Mouse (Mus musculus): Measurements from ENCODE around the gene Tbx3. TPM values are rescaled to one million over a fixed set of nuclear protein-coding genes. Genes with fewer than 3 reads are reported as not detected.

Tbx3 gene
- polyA plus RNA-seq, 1 experiment from 2014 or later = 6.8 TPM

GRCm38 (mm10) chr5:119662731-119663130 is 7.7 kb upstream of the Tbx3 start:
- no peak for TF ChIP-seq CTCF (IDR thresholded peaks at IDR 0.05; ENCODE audit: low read depth)
- no peak for TF ChIP-seq EP300 (optimal IDR thresholded peaks at IDR 0.05)
- Histone ChIP-seq H3K4me3 (ENCODE audit: low read depth, low read length) (no peak overlapping the region), H3K27ac (replicated peaks) (no peak overlapping the region), H3K27me3 (ENCODE audit: control insufficient read depth, insufficient read depth, low read length) (peaks cover 25% of the 10 kb centered on the region; the same call in 1 of the 2 replicates), H3K4me2 (replicated peaks; ENCODE audit: low read depth) (no peak overlapping the region), H3K36me3 (ENCODE audit: control insufficient read depth, insufficient read depth, low read length) (no peaks in the 10 kb centered on the region), H3K4me1 (replicated peaks; ENCODE audit: control insufficient read depth, insufficient read depth) (no peaks in the 10 kb centered on the region), H3K9ac (ENCODE audit: low read length) (no peak overlapping the region), H3K9me3 (ENCODE audit: control insufficient read depth, low read length) (no peaks in the 10 kb centered on the region)
- no peak for DNase-seq (ENCODE audit: low spot score)
- WGBS = 13% methylated on average over 11 of the region's 12 CpGs
- ATAC-seq (ENCODE audit: low FRiP score, low TSS enrichment) = no peak

DNA sequence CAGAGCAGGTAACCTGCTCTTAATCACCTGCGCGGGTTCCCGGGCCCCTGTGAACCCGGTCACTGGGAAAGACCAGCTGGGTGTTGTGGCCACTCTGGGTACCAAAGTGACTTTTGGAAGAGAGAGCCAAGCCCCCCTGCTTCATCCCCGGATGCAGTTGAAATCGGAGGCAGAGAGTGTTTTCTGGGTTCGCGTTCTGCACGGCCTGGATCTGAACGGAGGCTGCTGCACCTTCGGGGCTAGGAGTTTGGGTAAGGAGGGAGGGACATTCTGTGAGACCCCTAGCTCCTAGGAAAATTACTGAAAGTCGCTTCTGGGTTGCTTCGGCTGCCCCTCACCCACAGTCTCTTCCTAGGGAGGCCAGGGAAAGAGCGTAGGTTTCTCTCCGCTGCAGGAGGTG is 7.2 kb upstream of the Tbx3 start:
- no peak for DNase-seq (ENCODE audit: low spot score)
- Histone ChIP-seq H3K27ac (replicated peaks) (no peak overlapping the region), H3K9ac (ENCODE audit: low read length) (no peak overlapping the region), H3K27me3 (ENCODE audit: control insufficient read depth, insufficient read depth, low read length) (peaks cover 29% of the 10 kb centered on the region; the same call in 1 of the 2 replicates), H3K9me3 (ENCODE audit: control insufficient read depth, low read length) (no peaks in the 10 kb centered on the region), H3K4me3 (ENCODE audit: low read depth, low read length) (no peak overlapping the region), H3K36me3 (ENCODE audit: control insufficient read depth, insufficient read depth, low read length) (no peaks in the 10 kb centered on the region), H3K4me1 (replicated peaks; ENCODE audit: control insufficient read depth, insufficient read depth) (no peaks in the 10 kb centered on the region), H3K4me2 (replicated peaks; ENCODE audit: low read depth) (no peak overlapping the region)
- WGBS = 10% methylated on average over 15 of the region's 15 CpGs
- TF ChIP-seq CTCF (IDR thresholded peaks at IDR 0.05; ENCODE audit: low read depth) = no peak
- TF ChIP-seq EP300 (optimal IDR thresholded peaks at IDR 0.05) = no peak
- ATAC-seq (ENCODE audit: low FRiP score, low TSS enrichment) = no peak

- H3K4me2 ChIP-seq (replicated peaks; ENCODE audit: low read depth) = no peak overlapping the region
- 20% methylated on average over 5 of the region's 5 CpGs for WGBS
Observed at GRCm38 (mm10) chr5:119663747-119664146, 6.7 kb upstream of the Tbx3 start.

DNA sequence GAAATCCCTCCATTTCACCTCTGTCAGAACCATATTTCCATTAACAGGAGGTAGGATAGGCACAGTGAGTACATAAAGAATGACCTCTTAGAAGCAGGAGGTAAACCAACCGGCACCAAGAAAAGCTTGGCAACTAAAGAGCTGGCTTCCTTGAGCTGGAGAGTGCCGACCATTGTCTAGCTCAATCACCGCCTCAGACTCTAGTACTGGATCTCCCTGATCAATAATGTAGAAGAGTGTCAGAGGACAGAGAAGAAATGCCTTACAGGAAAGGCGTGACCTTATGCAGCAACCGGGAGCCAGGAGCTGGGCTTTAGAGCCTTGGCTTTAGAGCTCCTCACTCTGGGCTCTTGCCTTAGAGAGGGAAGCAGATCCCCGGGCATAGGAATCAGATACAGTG is 4.7 kb upstream of the Tbx3 start:
- Histone ChIP-seq H3K36me3 (ENCODE audit: control insufficient read depth, insufficient read depth, low read length) (no peaks in the 10 kb centered on the region), H3K27me3 (ENCODE audit: control insufficient read depth, insufficient read depth, low read length) (peaks cover 25% of the 10 kb centered on the region; the same call in 1 of the 2 replicates), H3K27ac (replicated peaks) (no peak overlapping the region), H3K4me1 (replicated peaks; ENCODE audit: control insufficient read depth, insufficient read depth) (no peaks in the 10 kb centered on the region; the same call in 1 of the 2 replicates), H3K9me3 (ENCODE audit: control insufficient read depth, low read length) (no peaks in the 10 kb centered on the region), H3K4me2 (replicated peaks; ENCODE audit: low read depth) (no peak overlapping the region), H3K9ac (ENCODE audit: low read length) (no peak overlapping the region), H3K4me3 (ENCODE audit: low read depth, low read length) (no peak overlapping the region)
- WGBS = 32% methylated on average over 6 of the region's 6 CpGs
- DNase-seq (ENCODE audit: low spot score) (no peak), ATAC-seq (ENCODE audit: low FRiP score, low TSS enrichment) (no peak)
- TF ChIP-seq EP300 (optimal IDR thresholded peaks at IDR 0.05) (no peak), CTCF (IDR thresholded peaks at IDR 0.05; ENCODE audit: low read depth) (no peak)

More at GRCm38 (mm10) chr5:119663747-119664146, 6.7 kb upstream of the Tbx3 start:
- H3K36me3 ChIP-seq (ENCODE audit: control insufficient read depth, insufficient read depth, low read length) = no peaks in the 10 kb centered on the region
- no peak for ATAC-seq (ENCODE audit: low FRiP score, low TSS enrichment)
- no peaks in the 10 kb centered on the region for H3K4me1 ChIP-seq (replicated peaks; ENCODE audit: control insufficient read depth, insufficient read depth)
- H3K9me3 ChIP-seq (ENCODE audit: control insufficient read depth, low read length) = no peaks in the 10 kb centered on the region
- no peak overlapping the region for H3K9ac ChIP-seq (ENCODE audit: low read length)
- no peak overlapping the region for H3K27ac ChIP-seq (replicated peaks)
- no peak overlapping the region for H3K4me3 ChIP-seq (ENCODE audit: low read depth, low read length)
- TF ChIP-seq EP300 (optimal IDR thresholded peaks at IDR 0.05) = no peak
- TF ChIP-seq CTCF (IDR thresholded peaks at IDR 0.05; ENCODE audit: low read depth) = no peak
- H3K27me3 ChIP-seq (ENCODE audit: control insufficient read depth, insufficient read depth, low read length) = peaks cover 27% of the 10 kb centered on the region; the same call in 1 of the 2 replicates
- no peak for DNase-seq (ENCODE audit: low spot score)

GRCm38 (mm10) chr5:119667356-119667940 is 3.0 kb upstream of the Tbx3 start:
- ATAC-seq (ENCODE audit: low FRiP score, low TSS enrichment) (no peak), DNase-seq (ENCODE audit: low spot score) (no peak)
- no peak overlapping the region for H3K9ac ChIP-seq (ENCODE audit: low read length)
- H3K4me3 ChIP-seq (ENCODE audit: low read depth, low read length) = no peak overlapping the region
- H3K27me3 ChIP-seq (ENCODE audit: control insufficient read depth, insufficient read depth, low read length) = peaks cover 27% of the 10 kb centered on the region; the same call in 1 of the 2 replicates
- 31% methylated on average over 13 of the region's 13 CpGs for WGBS
- no peaks in the 10 kb centered on the region for H3K9me3 ChIP-seq (ENCODE audit: control insufficient read depth, low read length)
- no peak overlapping the region for H3K27ac ChIP-seq (replicated peaks)
- TF ChIP-seq EP300 (optimal IDR thresholded peaks at IDR 0.05) (no peak), CTCF (IDR thresholded peaks at IDR 0.05; ENCODE audit: low read depth) (no peak)
- no peaks in the 10 kb centered on the region; the same call in 1 of the 2 replicates for H3K4me1 ChIP-seq (replicated peaks; ENCODE audit: control insufficient read depth, insufficient read depth)
- no peak overlapping the region for H3K4me2 ChIP-seq (replicated peaks; ENCODE audit: low read depth)
- no peaks in the 10 kb centered on the region for H3K36me3 ChIP-seq (ENCODE audit: control insufficient read depth, insufficient read depth, low read length)

DNA sequence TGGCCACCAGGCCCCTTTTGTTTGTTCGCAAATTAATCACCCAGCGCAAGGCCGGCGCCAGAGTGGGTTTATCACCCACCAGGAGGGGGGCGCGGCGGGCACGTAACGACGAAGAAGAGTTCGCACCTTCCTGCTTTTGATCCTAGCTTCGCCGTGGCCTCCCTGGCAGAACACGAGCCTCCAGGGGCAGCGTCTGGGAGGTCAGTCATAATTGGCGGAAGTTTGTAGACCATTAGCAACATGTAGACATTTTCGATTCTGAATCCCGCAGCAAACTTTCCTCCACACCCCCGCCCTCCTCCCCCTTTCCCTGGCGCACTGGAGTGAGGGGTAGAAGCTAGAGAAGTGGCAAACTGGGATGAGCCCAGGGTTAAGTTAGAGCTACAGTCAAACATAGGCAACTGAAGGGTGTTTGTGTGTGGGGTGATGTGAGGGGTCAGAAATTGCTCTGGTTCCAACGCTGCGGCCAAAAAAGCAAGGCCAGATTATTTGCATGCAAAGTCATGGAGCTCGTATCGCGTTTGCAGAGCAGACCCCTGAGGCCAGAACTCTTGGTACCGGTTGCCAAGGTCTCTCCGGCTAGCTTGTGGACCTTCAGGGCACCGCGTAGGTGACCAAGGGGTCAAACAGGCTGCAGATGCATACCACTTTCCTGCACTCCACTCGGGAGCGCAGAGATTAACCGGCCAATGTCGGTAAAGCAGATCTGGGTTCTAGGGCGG is 2.1 kb upstream of the Tbx3 start:
- H3K27me3 ChIP-seq (ENCODE audit: control insufficient read depth, insufficient read depth, low read length) = peaks cover 27% of the 10 kb centered on the region; the same call in 1 of the 2 replicates
- no peak for TF ChIP-seq CTCF (IDR thresholded peaks at IDR 0.05; ENCODE audit: low read depth)
- TF ChIP-seq EP300 (optimal IDR thresholded peaks at IDR 0.05) = no peak
- WGBS = 36% methylated on average over 34 of the region's 34 CpGs
- H3K9me3 ChIP-seq (ENCODE audit: control insufficient read depth, low read length) = no peaks in the 10 kb centered on the region
- no peaks in the 10 kb centered on the region for H3K36me3 ChIP-seq (ENCODE audit: control insufficient read depth, insufficient read depth, low read length)
- H3K4me3 ChIP-seq (ENCODE audit: low read depth, low read length) = no peak overlapping the region
- no peak overlapping the region for H3K4me2 ChIP-seq (replicated peaks; ENCODE audit: low read depth)
- H3K4me1 ChIP-seq (replicated peaks; ENCODE audit: control insufficient read depth, insufficient read depth) = no peaks in the 10 kb centered on the region; the same call in 1 of the 2 replicates
- no peak for ATAC-seq (ENCODE audit: low FRiP score, low TSS enrichment)
- DNase-seq (ENCODE audit: low spot score) = no peak
- peak overlapping the region; percentile 18; the same call in 1 of the 2 replicates for H3K9ac ChIP-seq (ENCODE audit: low read length)
- no peak overlapping the region for H3K27ac ChIP-seq (replicated peaks)

Measured in stomach, postnatal 0 days (tissue).